Mouse (Mus musculus): ENCODE results near the gene Yju2. TPM values are rescaled to one million over a fixed set of nuclear protein-coding genes. Genes with fewer than 3 reads are reported as not detected.

Yju2 gene
- polyA plus RNA-seq, 1 experiment from 2014 or later = 24.3 TPM

- no peak within 1 kb of the TSS for H3K9ac ChIP-seq (ENCODE audit: low read depth, low read length)
Measured at GRCm38 (mm10) chr17:55949400-55949799, 9.5 kb upstream of the Yju2 start, which contains the start of gene Zfp119b. Zfp119b (minus strand) TSS chr17:55949500.

GRCm38 (mm10) chr17:55950601-55951000 lies 8.3 kb upstream of the Yju2 start:
- no peak overlapping the region for H3K4me2 ChIP-seq (replicated peaks; ENCODE audit: low read depth, low read length)
- H3K9me3 ChIP-seq (ENCODE audit: control insufficient read depth, low read length) = no peaks in the 10 kb centered on the region
- H3K9ac ChIP-seq (ENCODE audit: low read depth, low read length) = no peak overlapping the region
- H3K36me3 ChIP-seq (ENCODE audit: control insufficient read depth, insufficient read depth, low read length) = no peaks in the 10 kb centered on the region
- WGBS = 79% methylated on average over 9 of the region's 9 CpGs
- H3K27ac ChIP-seq (ENCODE audit: low read depth, low read length) = no peak overlapping the region
- no peak overlapping the region for H3K4me3 ChIP-seq (ENCODE audit: low read length)
- H3K27me3 ChIP-seq (ENCODE audit: control insufficient read depth, insufficient read depth, low read length) = no peaks in the 10 kb centered on the region
- no peaks in the 10 kb centered on the region for H3K4me1 ChIP-seq (ENCODE audit: control insufficient read depth, insufficient read depth, low read length)
- ATAC-seq (ENCODE audit: low FRiP score, low TSS enrichment) = no peak

More at GRCm38 (mm10) chr17:55949400-55949799, 9.5 kb upstream of the Yju2 start, which contains the start of gene Zfp119b:
- no peak within 1 kb of the TSS for H3K4me3 ChIP-seq (ENCODE audit: low read length)
- no peak for ATAC-seq (ENCODE audit: low FRiP score, low TSS enrichment)
- no peak within 1 kb of the TSS for H3K27ac ChIP-seq (ENCODE audit: low read depth, low read length)
- 78% methylated on average over 2 of the region's 2 CpGs for WGBS
- H3K9me3 ChIP-seq (ENCODE audit: control insufficient read depth, low read length) = no peaks in the 10 kb centered on the region
- H3K4me2 ChIP-seq (replicated peaks; ENCODE audit: low read depth, low read length) = no peak within 1 kb of the TSS
- H3K36me3 ChIP-seq (ENCODE audit: control insufficient read depth, insufficient read depth, low read length) = no peaks in the 10 kb centered on the region
- H3K27me3 ChIP-seq (ENCODE audit: control insufficient read depth, insufficient read depth, low read length) = no peaks in the 10 kb centered on the region
- no peaks in the 10 kb centered on the region for H3K4me1 ChIP-seq (ENCODE audit: control insufficient read depth, insufficient read depth, low read length)

- H3K9ac ChIP-seq (ENCODE audit: low read depth, low read length) = no peak overlapping the region
- no peak overlapping the region for H3K4me3 ChIP-seq (ENCODE audit: low read length)
- no peaks in the 10 kb centered on the region for H3K4me1 ChIP-seq (ENCODE audit: control insufficient read depth, insufficient read depth, low read length)
- H3K27me3 ChIP-seq (ENCODE audit: control insufficient read depth, insufficient read depth, low read length) = no peaks in the 10 kb centered on the region
- H3K9me3 ChIP-seq (ENCODE audit: control insufficient read depth, low read length) = no peaks in the 10 kb centered on the region
- H3K36me3 ChIP-seq (ENCODE audit: control insufficient read depth, insufficient read depth, low read length) = no peaks in the 10 kb centered on the region
- H3K27ac ChIP-seq (ENCODE audit: low read depth, low read length) = no peak overlapping the region
- no peak for ATAC-seq (ENCODE audit: low FRiP score, low TSS enrichment)
- no peak overlapping the region for H3K4me2 ChIP-seq (replicated peaks; ENCODE audit: low read depth, low read length)
Measured at GRCm38 (mm10) chr17:55952041-55952440, 6.9 kb upstream of the Yju2 start.

- no peaks in the 10 kb centered on the region for H3K36me3 ChIP-seq (ENCODE audit: control insufficient read depth, insufficient read depth, low read length)
- H3K4me1 ChIP-seq (ENCODE audit: control insufficient read depth, insufficient read depth, low read length) = no peaks in the 10 kb centered on the region
- H3K9ac ChIP-seq (ENCODE audit: low read depth, low read length) = no peak within 1 kb of the TSS
- no peak within 1 kb of the TSS for H3K27ac ChIP-seq (ENCODE audit: low read depth, low read length)
- H3K4me2 ChIP-seq (replicated peaks; ENCODE audit: low read depth, low read length) = no peak within 1 kb of the TSS
- no peaks in the 10 kb centered on the region for H3K27me3 ChIP-seq (ENCODE audit: control insufficient read depth, insufficient read depth, low read length)
- no peaks in the 10 kb centered on the region for H3K9me3 ChIP-seq (ENCODE audit: control insufficient read depth, low read length)
- ATAC-seq (ENCODE audit: low FRiP score, low TSS enrichment) = no peak
- no peak within 1 kb of the TSS for H3K4me3 ChIP-seq (ENCODE audit: low read length)
- 71% methylated on average over 6 of the region's 6 CpGs for WGBS
Measured at GRCm38 (mm10) chr17:55952447-55953027, 6.4 kb upstream of the Yju2 start, which contains the start of gene Ebi3. Ebi3 (plus strand) TSS chr17:55952640.

GRCm38 (mm10) chr17:55953751-55954150 lies 5.1 kb upstream of the Yju2 start:
- Histone ChIP-seq H3K27ac (ENCODE audit: low read depth, low read length) (no peak overlapping the region), H3K4me1 (ENCODE audit: control insufficient read depth, insufficient read depth, low read length) (0 out of 2 replicates have a peak, but pooled peaks cover 4% of the 10 kb centered on the region), H3K9ac (ENCODE audit: low read depth, low read length) (no peak overlapping the region), H3K4me2 (replicated peaks; ENCODE audit: low read depth, low read length) (no peak overlapping the region), H3K9me3 (ENCODE audit: control insufficient read depth, low read length) (no peaks in the 10 kb centered on the region), H3K27me3 (ENCODE audit: control insufficient read depth, insufficient read depth, low read length) (no peaks in the 10 kb centered on the region), H3K4me3 (ENCODE audit: low read length) (no peak overlapping the region), H3K36me3 (ENCODE audit: control insufficient read depth, insufficient read depth, low read length) (no peaks in the 10 kb centered on the region)
- no peak for ATAC-seq (ENCODE audit: low FRiP score, low TSS enrichment)
- 77% methylated on average over 6 of the region's 6 CpGs for WGBS

- Histone ChIP-seq H3K27me3 (ENCODE audit: control insufficient read depth, insufficient read depth, low read length) (no peaks in the 10 kb centered on the region), H3K27ac (ENCODE audit: low read depth, low read length) (no peak overlapping the region), H3K4me1 (ENCODE audit: control insufficient read depth, insufficient read depth, low read length) (0 out of 2 replicates have a peak, but pooled peaks cover 4% of the 10 kb centered on the region), H3K4me3 (ENCODE audit: low read length) (no peak overlapping the region), H3K9me3 (ENCODE audit: control insufficient read depth, low read length) (no peaks in the 10 kb centered on the region), H3K36me3 (ENCODE audit: control insufficient read depth, insufficient read depth, low read length) (no peaks in the 10 kb centered on the region), H3K9ac (ENCODE audit: low read depth, low read length) (no peak overlapping the region), H3K4me2 (replicated peaks; ENCODE audit: low read depth, low read length) (no peak overlapping the region)
- no peak for ATAC-seq (ENCODE audit: low FRiP score, low TSS enrichment)
- 39% methylated on average over 16 of the region's 16 CpGs for WGBS
Measured at GRCm38 (mm10) chr17:55954229-55954628, 4.7 kb upstream of the Yju2 start.

- H3K9ac ChIP-seq (ENCODE audit: low read depth, low read length) = peak overlapping the region; percentile 38; the same call in 1 of the 2 replicates
- H3K4me1 ChIP-seq (ENCODE audit: control insufficient read depth, insufficient read depth, low read length) = 0 out of 2 replicates have a peak, but pooled peaks cover 9% of the 10 kb centered on the region
- peak; percentile 22; the same call in 1 of the 2 replicates for ATAC-seq (ENCODE audit: low FRiP score, low TSS enrichment)
- H3K36me3 ChIP-seq (ENCODE audit: control insufficient read depth, insufficient read depth, low read length) = peaks cover 5% of the 10 kb centered on the region; the same call in 1 of the 2 replicates
- H3K27ac ChIP-seq (ENCODE audit: low read depth, low read length) = no peak overlapping the region
- under 1% methylated on average over 26 of the region's 26 CpGs for WGBS
- H3K4me3 ChIP-seq (ENCODE audit: low read length) = peak overlapping the region; percentile 42
- peak overlapping the region; percentile 61 for H3K4me2 ChIP-seq (replicated peaks; ENCODE audit: low read depth, low read length)
- H3K9me3 ChIP-seq (ENCODE audit: control insufficient read depth, low read length) = no peaks in the 10 kb centered on the region
- no peaks in the 10 kb centered on the region for H3K27me3 ChIP-seq (ENCODE audit: control insufficient read depth, insufficient read depth, low read length)
Measured at GRCm38 (mm10) chr17:55956129-55956528, 2.8 kb upstream of the Yju2 start.

GRCm38 (mm10) chr17:55956591-55956990 lies 2.3 kb upstream of the Yju2 start:
- H3K9ac ChIP-seq (ENCODE audit: low read depth, low read length) = no peak overlapping the region
- H3K36me3 ChIP-seq (ENCODE audit: control insufficient read depth, insufficient read depth, low read length) = peaks cover 10% of the 10 kb centered on the region; the same call in 1 of the 2 replicates
- H3K4me2 ChIP-seq (replicated peaks; ENCODE audit: low read depth, low read length) = peak overlapping the region; percentile 61
- H3K4me1 ChIP-seq (ENCODE audit: control insufficient read depth, insufficient read depth, low read length) = 0 out of 2 replicates have a peak, but pooled peaks cover 9% of the 10 kb centered on the region
- no peak for ATAC-seq (ENCODE audit: low FRiP score, low TSS enrichment)
- H3K9me3 ChIP-seq (ENCODE audit: control insufficient read depth, low read length) = no peaks in the 10 kb centered on the region
- H3K4me3 ChIP-seq (ENCODE audit: low read length) = peak overlapping the region; percentile 42; the same call in 1 of the 2 replicates
- WGBS = 45% methylated on average over 6 of the region's 6 CpGs
- no peak overlapping the region for H3K27ac ChIP-seq (ENCODE audit: low read depth, low read length)
- no peaks in the 10 kb centered on the region for H3K27me3 ChIP-seq (ENCODE audit: control insufficient read depth, insufficient read depth, low read length)

- peak; percentile 22; the same call in 1 of the 2 replicates for ATAC-seq (ENCODE audit: low FRiP score, low TSS enrichment)
- H3K4me3 ChIP-seq (ENCODE audit: low read length) = no peak overlapping the region
- H3K27me3 ChIP-seq (ENCODE audit: control insufficient read depth, insufficient read depth, low read length) = no peaks in the 10 kb centered on the region
- no peaks in the 10 kb centered on the region for H3K9me3 ChIP-seq (ENCODE audit: control insufficient read depth, low read length)
- no peak overlapping the region for H3K4me2 ChIP-seq (replicated peaks; ENCODE audit: low read depth, low read length)
- WGBS = 18% methylated on average over 9 of the region's 9 CpGs
- no peak overlapping the region for H3K27ac ChIP-seq (ENCODE audit: low read depth, low read length)
- H3K4me1 ChIP-seq (ENCODE audit: control insufficient read depth, insufficient read depth, low read length) = 0 out of 2 replicates have a peak, but pooled peaks cover 9% of the 10 kb centered on the region
- peaks cover 15% of the 10 kb centered on the region for H3K36me3 ChIP-seq (ENCODE audit: control insufficient read depth, insufficient read depth, low read length)
- no peak overlapping the region for H3K9ac ChIP-seq (ENCODE audit: low read depth, low read length)
Measured at GRCm38 (mm10) chr17:55957168-55957567, 1.7 kb upstream of the Yju2 start.

Data from kidney, embryonic 14.5 days (tissue).